Mouse (Mus musculus) midbrain, embryonic 11.5 days (tissue): ENCODE data around the gene Sesn1. TPM values are rescaled to one million over a fixed set of nuclear protein-coding genes. Genes with fewer than 3 reads are reported as not detected.

Experiments used
- ATAC-seq: fragments of 200-750 bp; cut with Nextera tagmentation; 2 replicates; pipeline ENCODE4 v1.8.0; 2017; ENCODE audit warnings: moderate TSS enrichment, moderate library complexity; ENCODE audit not compliant: low FRiP score
- DNase-seq: peaks from one replicate; pipeline ENCODE4 v3.0.0; 2015; ENCODE audit warnings: low spot score; ENCODE audit errors: missing footprints
- H3K27ac ChIP-seq: fragments of 300-500 bp; sonication (generic); 2 replicates; pipeline ENCODE4 v1.5.1; 2014; ENCODE audit warnings: low read depth, low read length
- H3K27me3 ChIP-seq: fragments of 300-500 bp; sonication (generic); 2 replicates; pipeline ENCODE4 v1.6.1; 2014; ENCODE audit warnings: mild to moderate bottlenecking, low read length, moderate library complexity, mixed read lengths; ENCODE audit not compliant: control insufficient read depth, insufficient read depth
- H3K36me3 ChIP-seq: fragments of 300-500 bp; sonication (generic); 2 replicates; pipeline ENCODE4 v1.6.1; 2014; ENCODE audit warnings: mild to moderate bottlenecking, low read length, moderate library complexity, mixed read lengths; ENCODE audit not compliant: control insufficient read depth, insufficient read depth
- H3K4me1 ChIP-seq: fragments of 300-500 bp; sonication (generic); 2 replicates; pipeline ENCODE4 v1.6.1; 2014; ENCODE audit warnings: low read length; ENCODE audit not compliant: control insufficient read depth, insufficient read depth
- H3K4me2 ChIP-seq: fragments of 300-500 bp; sonication (generic); 2 replicates; pipeline ENCODE4 v1.6.1; 2014; ENCODE audit warnings: mild to moderate bottlenecking, moderate library complexity
- H3K4me3 ChIP-seq: fragments of 300-500 bp; sonication (generic); 2 replicates; pipeline ENCODE4 v1.5.1; 2014; ENCODE audit warnings: low read depth, low read length
- H3K9ac ChIP-seq: fragments of 300-500 bp; sonication (generic); 2 replicates; pipeline ENCODE4 v1.6.1; 2014; ENCODE audit warnings: low read length
- H3K9me3 ChIP-seq: fragments of 300-500 bp; sonication (generic); 2 replicates; pipeline ENCODE4 v1.6.1; 2016; ENCODE audit warnings: low read length; ENCODE audit not compliant: control insufficient read depth
- whole genome bisulfite sequencing: fragments of 180-500 bp; shearing (Covaris S2); extraction: QIAGEN DNeasy Blood & Tissue Kit; methylation state at CpG from one replicate; pipeline ENCODE4 v1.1.7; 2014; 5-methylcytosine and 5-hydroxymethylcytosine counted together
- polyA plus RNA-seq: library from polyadenylated mRNA; unstranded; fragments of >200 nt; fragmentation: Nextera tagmentation; extraction: Ambion mirVana; gene quantifications from 2 replicates; pipeline ENCODE4 v1.2.1, GENCODE M21; 2014

The Sesn1 gene
- polyA plus RNA-seq, 1 experiment from 2014 or later: 22.2 TPM

- no peak for ATAC-seq
- Histone ChIP-seq H3K4me2 (no peak overlapping the region), H3K4me1 (no peaks in the 10 kb centered on the region), H3K27me3 (no peaks in the 10 kb centered on the region), H3K36me3 (peaks cover 4% of the 10 kb centered on the region; the same call in 1 of the 2 replicates), H3K9me3 (no peaks in the 10 kb centered on the region), H3K9ac (no peak overlapping the region), H3K4me3 (no peak overlapping the region), H3K27ac (no peak overlapping the region)
- 88% methylated on average over 11 of the region's 11 CpGs for WGBS
- no peak for DNase-seq
These were observed 97.7 kb downstream of the Sesn1 start for GRCm38 (mm10) chr10:41907473-41907872.

- Histone ChIP-seq H3K9me3 (no peaks in the 10 kb centered on the region), H3K27ac (no peak overlapping the region), H3K4me2 (no peak overlapping the region), H3K4me3 (no peak overlapping the region), H3K27me3 (no peaks in the 10 kb centered on the region), H3K36me3 (0 out of 2 replicates have a peak, but pooled peaks cover 2% of the 10 kb centered on the region), H3K4me1 (no peaks in the 10 kb centered on the region), H3K9ac (no peak overlapping the region)
- DNase-seq (no peak), ATAC-seq (no peak)
- WGBS: 92% methylated on average over 4 of the region's 4 CpGs
These were observed 98.2 kb downstream of the Sesn1 start for GRCm38 (mm10) chr10:41907950-41908349.

GRCm38 (mm10) chr10:41908899-41909298 is 99.2 kb downstream of the Sesn1 start:
- DNase-seq (no peak), ATAC-seq (no peak)
- Histone ChIP-seq H3K9me3 (no peaks in the 10 kb centered on the region), H3K4me1 (no peaks in the 10 kb centered on the region), H3K4me3 (no peak overlapping the region), H3K27me3 (no peaks in the 10 kb centered on the region), H3K9ac (no peak overlapping the region), H3K4me2 (no peak overlapping the region), H3K27ac (no peak overlapping the region), H3K36me3 (no peaks in the 10 kb centered on the region)
- whole genome bisulfite sequencing: 77% methylated on average over 6 of the region's 6 CpGs

GRCm38 (mm10) chr10:41912290-41912994 is 102.7 kb downstream of the Sesn1 start:
- no peaks in the 10 kb centered on the region for H3K27me3 ChIP-seq
- ATAC-seq (no peak), DNase-seq (no peak)
- no peak overlapping the region for H3K27ac ChIP-seq
- H3K9me3 ChIP-seq: no peaks in the 10 kb centered on the region
- WGBS: 96% methylated on average over 8 of the region's 8 CpGs
- no peaks in the 10 kb centered on the region for H3K4me1 ChIP-seq
- H3K36me3 ChIP-seq: no peaks in the 10 kb centered on the region
- no peak overlapping the region for H3K4me2 ChIP-seq
- H3K4me3 ChIP-seq: no peak overlapping the region
- no peak overlapping the region for H3K9ac ChIP-seq

DNA sequence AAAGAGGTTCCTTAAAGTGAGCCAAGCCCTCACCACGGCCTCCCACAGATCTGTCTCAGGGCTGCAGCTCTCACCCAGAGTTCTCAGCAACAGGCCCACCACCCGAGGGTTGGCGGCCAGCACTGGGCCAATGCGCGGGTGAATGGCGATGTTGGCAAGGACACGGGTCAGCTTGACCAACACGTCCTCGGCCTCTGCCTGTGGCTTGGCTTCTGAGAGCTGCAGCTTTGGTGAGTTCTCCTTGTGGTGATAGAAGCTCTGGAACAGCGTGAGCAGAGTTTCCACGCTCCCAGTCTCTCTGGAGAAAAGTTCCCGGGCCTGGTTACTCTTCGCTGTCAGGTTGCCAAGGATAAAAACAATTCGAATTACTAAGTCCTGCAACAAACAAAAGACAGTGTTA is 117.0 kb downstream of the Sesn1 start:
- H3K4me1 ChIP-seq: no peaks in the 10 kb centered on the region
- no peak overlapping the region for H3K9ac ChIP-seq
- no peak for DNase-seq
- H3K4me3 ChIP-seq: no peak overlapping the region
- H3K4me2 ChIP-seq: no peak overlapping the region
- no peak for ATAC-seq
- no peak overlapping the region for H3K27ac ChIP-seq
- H3K9me3 ChIP-seq: no peaks in the 10 kb centered on the region
- WGBS: 84% methylated on average over 14 of the region's 14 CpGs
- no peaks in the 10 kb centered on the region for H3K27me3 ChIP-seq
- no peaks in the 10 kb centered on the region for H3K36me3 ChIP-seq

- Histone ChIP-seq H3K4me2 (no peak overlapping the region), H3K9ac (no peak overlapping the region), H3K4me3 (no peak overlapping the region), H3K27me3 (no peaks in the 10 kb centered on the region), H3K4me1 (peaks cover 10% of the 10 kb centered on the region), H3K27ac (no peak overlapping the region), H3K36me3 (no peaks in the 10 kb centered on the region), H3K9me3 (no peaks in the 10 kb centered on the region)
- ATAC-seq (no peak), DNase-seq (no peak)
- WGBS: 71% methylated on average over 4 of the region's 4 CpGs
These were observed 121.2 kb downstream of the Sesn1 start for GRCm38 (mm10) chr10:41930966-41931365.

- Histone ChIP-seq H3K4me3 (no peak overlapping the region), H3K27ac (no peak overlapping the region), H3K9me3 (no peaks in the 10 kb centered on the region), H3K36me3 (no peaks in the 10 kb centered on the region), H3K4me1 (peaks cover 12% of the 10 kb centered on the region), H3K27me3 (no peaks in the 10 kb centered on the region), H3K9ac (no peak overlapping the region), H3K4me2 (no peak overlapping the region)
- ATAC-seq (no peak), DNase-seq (no peak)
- WGBS: 85% methylated on average over 12 of the region's 12 CpGs
These were observed 122.2 kb downstream of the Sesn1 start for GRCm38 (mm10) chr10:41931962-41932361.

- Histone ChIP-seq H3K4me2 (no peak overlapping the region), H3K9me3 (no peaks in the 10 kb centered on the region), H3K27ac (no peak overlapping the region), H3K4me3 (no peak overlapping the region), H3K27me3 (no peaks in the 10 kb centered on the region), H3K36me3 (no peaks in the 10 kb centered on the region), H3K4me1 (peaks cover 12% of the 10 kb centered on the region), H3K9ac (no peak overlapping the region)
- ATAC-seq (no peak), DNase-seq (no peak)
- 94% methylated on average over 5 of the region's 5 CpGs for WGBS
These were observed 123.2 kb downstream of the Sesn1 start for GRCm38 (mm10) chr10:41932943-41933342.

GRCm38 (mm10) chr10:41933536-41933935 is 123.8 kb downstream of the Sesn1 start:
- peak; percentile 93 for DNase-seq
- Histone ChIP-seq H3K4me1 (peaks cover 12% of the 10 kb centered on the region), H3K36me3 (no peaks in the 10 kb centered on the region), H3K9ac (no peak overlapping the region), H3K27me3 (no peaks in the 10 kb centered on the region), H3K9me3 (no peaks in the 10 kb centered on the region), H3K4me3 (no peak overlapping the region), H3K4me2 (no peak overlapping the region), H3K27ac (no peak overlapping the region)
- WGBS: 60% methylated on average over 6 of the region's 6 CpGs
- no peak for ATAC-seq
